Mouse (Mus musculus) stomach, embryonic 14.5 days (tissue): ENCODE data around the gene Ermard. TPM values are rescaled to one million over a fixed set of nuclear protein-coding genes. Genes with fewer than 3 reads are reported as not detected.

Experiments used
- ATAC-seq: fragments of 200-750 bp; cut with Nextera tagmentation; 2 replicates; pipeline ENCODE4 v1.8.0; 2017; ENCODE audit warnings: low read depth, moderate TSS enrichment; ENCODE audit not compliant: insufficient number of reproducible peaks, insufficient read depth, low FRiP score
- H3K27ac ChIP-seq: fragments of 300-500 bp; sonication (generic); 2 replicates; pipeline ENCODE4 v1.5.1; 2014; ENCODE audit warnings: mild to moderate bottlenecking, low read length, moderate library complexity, mixed read lengths
- H3K27me3 ChIP-seq: fragments of 300-500 bp; sonication (generic); 2 replicates; pipeline ENCODE4 v1.6.1; 2014; ENCODE audit warnings: low read length, control low read depth, mixed read lengths; ENCODE audit not compliant: control insufficient read depth, insufficient read depth
- H3K36me3 ChIP-seq: fragments of 300-500 bp; sonication (generic); 2 replicates; pipeline ENCODE4 v1.6.1; 2014; ENCODE audit warnings: mild to moderate bottlenecking, control low read depth, low read length, moderate library complexity, mixed read lengths; ENCODE audit not compliant: control insufficient read depth, insufficient read depth
- H3K4me1 ChIP-seq: fragments of 300-500 bp; sonication (generic); 2 replicates; pipeline ENCODE4 v1.6.1; 2014; ENCODE audit warnings: low read length, control low read depth, mixed read lengths; ENCODE audit not compliant: control insufficient read depth, insufficient read depth
- H3K4me2 ChIP-seq: fragments of 300-500 bp; sonication (generic); replicated peaks from 2 replicates; pipeline ENCODE4 v1.6.1; 2014; ENCODE audit warnings: low read depth, low read length, control low read depth
- H3K4me3 ChIP-seq: fragments of 300-500 bp; sonication (generic); 2 replicates; pipeline ENCODE4 v1.5.1; 2014; ENCODE audit warnings: low read depth, low read length, control low read depth
- H3K9ac ChIP-seq: fragments of 300-500 bp; sonication (generic); replicated peaks from 2 replicates; pipeline ENCODE4 v1.6.1; 2014; ENCODE audit warnings: low read depth, mild to moderate bottlenecking, control low read depth, low read length, moderate library complexity, mixed read lengths
- H3K9me3 ChIP-seq: fragments of 300-500 bp; sonication (generic); 2 replicates; pipeline ENCODE4 v1.6.1; 2016; ENCODE audit warnings: low read depth, low read length, control low read depth; ENCODE audit not compliant: control insufficient read depth
- WGBS: fragments of 180-500 bp; shearing (Covaris S2); extraction: QIAGEN DNeasy Blood & Tissue Kit; methylation state at CpG from one replicate; pipeline ENCODE4 v1.1.7; 2014; 5-methylcytosine and 5-hydroxymethylcytosine counted together
- polyA plus RNA-seq: library from polyadenylated mRNA; unstranded; fragments of >200 nt; fragmentation: Nextera tagmentation; extraction: Ambion mirVana; gene quantifications from 2 replicates; pipeline ENCODE4 v1.2.1, GENCODE M21; 2014

The Ermard gene
- polyA plus RNA-seq, 1 experiment from 2014 or later = 97.4 TPM

GRCm38 (mm10) chr17:15068040-15068792, 27.2 kb downstream of the Ermard start:
- H3K27me3 ChIP-seq = no peaks in the 10 kb centered on the region
- 58% methylated on average over 8 of the region's 8 CpGs for WGBS
- ATAC-seq = no peak
- H3K36me3 ChIP-seq = peaks cover 4% of the 10 kb centered on the region; the same call in 1 of the 2 replicates
- H3K4me1 ChIP-seq = peaks cover 6% of the 10 kb centered on the region; the same call in 1 of the 2 replicates
- no peak overlapping the region for H3K4me2 ChIP-seq
- no peak overlapping the region for H3K4me3 ChIP-seq
- no peaks in the 10 kb centered on the region for H3K9me3 ChIP-seq
- no peak overlapping the region for H3K9ac ChIP-seq
- H3K27ac ChIP-seq = no peak overlapping the region

GRCm38 (mm10) chr17:15069124-15069523, 28.1 kb downstream of the Ermard start:
- Histone ChIP-seq H3K27ac (no peak overlapping the region), H3K9me3 (no peaks in the 10 kb centered on the region), H3K36me3 (no peaks in the 10 kb centered on the region), H3K4me3 (no peak overlapping the region), H3K4me2 (no peak overlapping the region), H3K4me1 (peaks cover 6% of the 10 kb centered on the region; the same call in 1 of the 2 replicates), H3K27me3 (no peaks in the 10 kb centered on the region), H3K9ac (no peak overlapping the region)
- 53% methylated on average over 2 of the region's 2 CpGs for WGBS
- no peak for ATAC-seq

- no peak overlapping the region for H3K27ac ChIP-seq
- H3K9me3 ChIP-seq = no peaks in the 10 kb centered on the region
- WGBS = 72% methylated on average over 2 of the region's 2 CpGs
- ATAC-seq = no peak
- H3K27me3 ChIP-seq = no peaks in the 10 kb centered on the region
- H3K4me1 ChIP-seq = no peaks in the 10 kb centered on the region
- H3K4me2 ChIP-seq = no peak overlapping the region
- no peak overlapping the region for H3K9ac ChIP-seq
- H3K36me3 ChIP-seq = no peaks in the 10 kb centered on the region
- no peak overlapping the region for H3K4me3 ChIP-seq
Observed at GRCm38 (mm10) chr17:15072211-15072610, 31.2 kb downstream of the Ermard start.

DNA sequence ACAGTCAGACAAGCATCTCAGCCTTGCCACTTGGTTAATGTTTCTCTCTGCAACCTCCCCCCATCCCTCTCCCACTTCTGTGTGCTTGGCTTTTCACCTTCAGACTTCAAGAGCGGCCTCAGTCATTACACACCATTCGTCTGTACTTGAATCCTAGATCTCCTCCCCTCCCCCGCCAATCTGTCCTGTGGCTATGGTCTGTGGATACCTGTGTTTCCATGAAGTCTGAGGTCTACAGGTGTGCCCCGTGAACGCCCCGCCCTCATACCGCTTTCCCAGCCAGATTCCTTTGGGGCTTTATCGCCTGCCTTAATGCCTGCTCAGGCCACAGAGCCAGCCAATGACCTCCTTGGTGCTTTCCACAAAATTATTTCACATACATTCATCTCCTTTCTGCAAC, 34.0 kb downstream of the Ermard start:
- Histone ChIP-seq H3K9ac (no peak overlapping the region), H3K9me3 (no peaks in the 10 kb centered on the region), H3K27me3 (no peaks in the 10 kb centered on the region), H3K4me1 (no peaks in the 10 kb centered on the region), H3K4me3 (no peak overlapping the region), H3K4me2 (no peak overlapping the region), H3K27ac (peak overlapping the region; percentile 52; the same call in 1 of the 2 replicates), H3K36me3 (no peaks in the 10 kb centered on the region)
- ATAC-seq = peak; percentile 84
- WGBS = 61% methylated on average over 8 of the region's 8 CpGs

DNA sequence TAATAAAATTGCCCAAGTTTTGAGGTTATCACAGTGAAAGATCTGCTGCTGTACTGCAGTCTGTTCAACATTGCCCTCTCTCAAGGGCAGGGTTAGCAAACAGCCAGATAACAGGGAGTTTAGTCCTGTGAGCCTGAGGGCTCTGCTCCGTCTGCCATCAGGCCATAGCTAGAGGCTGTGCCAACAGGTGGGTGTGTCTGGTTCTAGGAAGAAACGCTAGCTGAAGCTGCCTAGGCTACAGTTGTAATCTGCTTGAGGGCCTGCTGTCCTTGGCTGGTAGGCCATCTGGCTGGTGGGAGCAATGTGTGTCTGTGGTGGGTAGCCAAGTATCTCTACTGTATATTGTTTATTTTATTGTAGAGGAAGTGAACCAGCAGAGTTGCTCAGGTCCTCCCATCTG, 36.5 kb downstream of the Ermard start:
- Histone ChIP-seq H3K27me3 (no peaks in the 10 kb centered on the region), H3K4me2 (no peak overlapping the region), H3K4me3 (no peak overlapping the region), H3K27ac (no peak overlapping the region), H3K9me3 (no peaks in the 10 kb centered on the region), H3K36me3 (no peaks in the 10 kb centered on the region), H3K4me1 (no peaks in the 10 kb centered on the region), H3K9ac (no peak overlapping the region)
- ATAC-seq = 0 out of 2 replicates have a peak, but pooled peaks have one; percentile 30
- 39% methylated on average over 2 of the region's 2 CpGs for WGBS

GRCm38 (mm10) chr17:15084226-15084848, 43.3 kb downstream of the Ermard start:
- no peaks in the 10 kb centered on the region for H3K36me3 ChIP-seq
- no peak overlapping the region for H3K27ac ChIP-seq
- no peaks in the 10 kb centered on the region for H3K9me3 ChIP-seq
- no peak overlapping the region for H3K4me2 ChIP-seq
- H3K4me1 ChIP-seq = no peaks in the 10 kb centered on the region
- no peak for ATAC-seq
- no peak overlapping the region for H3K4me3 ChIP-seq
- H3K27me3 ChIP-seq = no peaks in the 10 kb centered on the region
- no peak overlapping the region for H3K9ac ChIP-seq
- 66% methylated on average over 13 of the region's 13 CpGs for WGBS

DNA sequence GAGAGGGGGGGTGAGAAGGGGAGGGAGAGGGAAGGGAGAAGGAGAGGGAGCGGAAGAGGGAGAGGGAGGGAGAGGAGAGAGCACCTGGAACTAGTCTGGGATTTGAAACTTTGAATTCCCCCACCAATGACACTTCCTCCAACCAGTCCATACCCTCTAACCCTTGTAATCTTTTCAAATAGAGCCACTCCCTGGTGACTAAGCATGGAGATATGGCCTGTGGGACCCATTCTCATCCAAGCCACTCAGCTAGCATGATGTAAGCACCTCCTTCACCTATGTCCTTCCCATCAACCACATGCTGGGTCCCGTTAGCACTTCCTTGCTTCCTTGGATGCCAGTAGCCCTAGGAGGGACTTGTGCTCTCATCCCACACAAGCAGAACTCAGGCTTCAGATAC, 44.0 kb downstream of the Ermard start:
- no peak for ATAC-seq
- Histone ChIP-seq H3K9ac (no peak overlapping the region), H3K4me3 (no peak overlapping the region), H3K27me3 (no peaks in the 10 kb centered on the region), H3K4me1 (no peaks in the 10 kb centered on the region), H3K4me2 (no peak overlapping the region), H3K9me3 (no peaks in the 10 kb centered on the region), H3K36me3 (no peaks in the 10 kb centered on the region), H3K27ac (no peak overlapping the region)
- 75% methylated on average over 2 of the region's 2 CpGs for WGBS

GRCm38 (mm10) chr17:15088166-15088565, 47.2 kb downstream of the Ermard start:
- Histone ChIP-seq H3K27me3 (no peaks in the 10 kb centered on the region), H3K9me3 (no peaks in the 10 kb centered on the region), H3K27ac (no peak overlapping the region; the same call in 1 of the 2 replicates), H3K36me3 (no peaks in the 10 kb centered on the region), H3K4me1 (no peaks in the 10 kb centered on the region), H3K4me3 (no peak overlapping the region), H3K9ac (no peak overlapping the region), H3K4me2 (no peak overlapping the region)
- peak; percentile 59; the same call in 1 of the 2 replicates for ATAC-seq
- 40% methylated on average over 2 of the region's 2 CpGs for WGBS
